Mouse (Mus musculus): ENCODE data around the gene Abcb7. TPM values are rescaled to one million over a fixed set of nuclear protein-coding genes. Genes with fewer than 3 reads are reported as not detected.

Abcb7 gene
- 10 to 100 TPM; 40.3 to 41.7 TPM for total RNA-seq (2021)
- long read RNA-seq, experiment 1, full-length matches to known transcripts = 41 of 357 reads
- long read RNA-seq, experiment 1, partial matches to known transcripts = 2 of 357 reads
- long read RNA-seq, experiment 1, other reads (novel, unspliced or antisense) = 314 of 357 reads
- long read RNA-seq, experiment 2, full-length matches to known transcripts = 15 of 262 reads
- long read RNA-seq, experiment 2, partial matches to known transcripts = 2 of 262 reads
- long read RNA-seq, experiment 2, other reads (novel, unspliced or antisense) = 245 of 262 reads

DNA sequence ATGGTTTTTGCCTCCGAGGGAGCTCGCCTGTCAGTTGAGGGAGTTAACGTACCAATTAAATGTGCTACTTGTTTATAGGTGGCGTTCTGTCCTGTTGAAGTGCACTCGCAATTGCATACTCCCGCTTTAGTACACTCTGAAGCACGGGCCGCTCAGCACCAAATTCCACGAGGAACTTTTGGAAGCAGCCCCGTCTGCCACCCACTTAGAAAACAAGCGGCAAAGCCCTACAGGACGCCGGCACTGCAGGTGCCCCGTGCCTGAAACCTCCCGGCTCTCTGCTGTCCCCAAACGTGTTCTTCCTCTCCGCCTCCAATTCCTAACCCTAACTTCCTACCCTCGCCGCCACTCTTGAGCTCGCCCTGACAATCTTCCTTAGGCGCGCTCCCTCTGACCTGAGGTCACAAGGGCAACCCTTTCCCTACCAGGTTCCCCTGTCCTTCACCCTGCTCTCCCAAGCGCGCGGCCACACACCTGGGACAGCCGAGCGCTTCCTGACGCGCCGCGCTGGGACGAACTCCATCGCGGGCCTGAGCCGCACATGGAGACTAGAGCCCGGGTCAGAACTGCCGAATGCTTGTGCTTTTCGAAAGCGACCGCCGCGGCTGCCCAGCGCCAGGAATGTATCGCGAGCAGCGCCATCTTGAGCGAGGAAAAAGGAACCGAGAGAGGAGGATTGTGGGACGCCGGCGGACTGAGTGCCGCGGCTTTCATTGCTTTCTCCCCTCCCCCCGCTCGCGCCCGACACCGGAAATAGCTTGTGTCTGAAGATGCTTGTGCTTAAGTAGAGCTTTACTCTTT, at the start of gene Abcb7:
Gene Abcb7, minus strand, starts transcription at position 674 of the 801 bp plus-strand sequence.
- DNase-seq (ENCODE audit: low spot score) = peak; percentile 74

DNA sequence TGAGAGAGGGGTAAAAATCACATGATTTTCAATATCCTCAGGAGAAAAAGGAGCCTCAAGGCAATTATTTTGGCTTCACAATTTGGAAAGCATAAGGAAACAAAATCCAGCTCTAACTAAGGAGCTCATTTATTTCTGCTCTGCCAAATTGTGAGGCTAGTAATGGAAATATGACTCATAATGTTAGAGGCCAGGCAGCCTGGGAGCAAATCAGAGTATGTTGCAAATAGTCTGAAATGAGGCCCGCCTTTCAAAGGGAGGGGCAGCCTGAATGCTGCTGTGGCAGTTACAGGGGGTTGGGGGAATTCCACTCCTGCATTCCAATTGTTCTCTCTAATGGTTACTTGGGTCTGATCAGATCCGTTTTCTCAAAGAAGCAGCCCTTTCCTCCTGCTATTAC, 48.1 kb upstream of the Abcb7 start:
- peak; percentile 34 for DNase-seq (ENCODE audit: low spot score)

DNA sequence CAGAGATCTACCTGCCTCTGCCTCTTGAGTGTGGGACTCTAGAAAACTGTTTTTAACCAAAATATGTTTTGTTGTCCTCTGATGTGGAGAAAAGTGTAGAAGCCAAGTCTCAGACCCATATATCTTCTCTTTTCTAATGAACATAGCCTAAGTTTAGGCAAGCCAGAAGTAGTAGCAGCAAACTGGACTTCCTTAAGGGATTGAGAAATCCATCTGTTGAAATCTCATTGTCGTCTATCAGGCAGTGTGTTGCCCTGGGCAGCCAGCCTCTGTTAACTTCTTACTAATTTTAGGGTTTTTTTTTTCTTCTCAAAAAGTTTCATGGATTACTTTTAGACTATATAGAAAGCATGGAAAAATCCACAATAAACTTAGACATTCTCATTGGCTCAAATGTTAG, 38.8 kb upstream of the Abcb7 start:
- no peak for DNase-seq (ENCODE audit: low spot score)

DNA sequence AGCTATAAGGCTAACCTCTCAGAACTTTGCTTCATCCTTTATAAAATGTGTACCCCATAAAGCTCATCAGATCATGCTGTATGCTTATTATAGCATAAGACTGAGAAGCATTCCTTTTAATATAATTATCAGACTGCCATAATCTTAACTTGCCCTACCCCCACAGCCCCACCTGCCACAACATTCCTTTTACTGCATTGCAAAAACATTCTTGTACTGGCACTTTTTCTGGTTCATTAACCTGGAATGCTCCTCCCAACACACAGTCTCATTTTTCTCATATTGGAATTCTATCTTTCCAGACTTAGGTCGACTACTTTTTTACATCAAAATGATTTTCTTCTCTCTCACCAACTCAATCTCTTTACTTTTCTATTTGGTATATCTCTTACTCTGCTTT, 19.8 kb upstream of the Abcb7 start:
- DNase-seq (ENCODE audit: low spot score) = no peak

DNA sequence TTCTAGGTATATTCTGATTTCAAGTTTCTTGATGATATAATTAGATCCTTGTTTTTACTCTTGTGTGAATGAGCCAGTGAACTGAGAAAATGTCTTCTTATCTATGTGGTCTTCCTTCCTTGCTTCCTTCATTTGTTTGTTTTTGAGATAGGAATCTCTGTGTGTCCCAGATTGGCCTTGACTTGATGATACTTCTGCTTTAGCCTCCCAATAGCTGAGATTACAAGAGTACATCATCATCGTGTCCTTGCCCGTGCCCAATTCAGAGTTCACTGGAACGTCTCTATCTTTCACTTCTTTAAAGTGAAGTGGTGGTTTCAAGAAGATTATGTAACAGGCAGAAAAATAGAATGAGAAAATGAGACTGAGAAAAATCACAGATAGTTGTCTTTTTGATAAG, 14.5 kb upstream of the Abcb7 start:
- no peak for DNase-seq (ENCODE audit: low spot score)

DNA sequence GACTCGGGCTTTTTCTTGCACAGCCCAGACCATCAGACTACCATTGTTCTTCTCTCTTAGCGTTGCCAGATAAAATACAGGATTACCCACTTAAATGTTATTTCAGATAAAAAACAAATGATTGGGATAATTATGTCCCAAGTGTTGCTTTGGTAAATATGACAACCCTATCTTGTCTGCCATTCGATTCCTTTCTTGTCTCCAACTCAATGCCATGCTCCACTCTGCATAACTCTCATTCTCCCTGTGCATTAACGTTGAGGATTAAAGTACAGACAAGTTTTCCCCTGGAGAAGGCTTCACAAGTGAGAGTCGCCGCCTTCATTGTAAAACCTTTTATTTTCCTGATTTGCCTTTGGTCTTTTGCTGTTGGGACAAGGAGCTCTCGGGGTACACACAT, 339 bp upstream of the Abcb7 start:
- DNase-seq (ENCODE audit: low spot score) = no peak

DNA sequence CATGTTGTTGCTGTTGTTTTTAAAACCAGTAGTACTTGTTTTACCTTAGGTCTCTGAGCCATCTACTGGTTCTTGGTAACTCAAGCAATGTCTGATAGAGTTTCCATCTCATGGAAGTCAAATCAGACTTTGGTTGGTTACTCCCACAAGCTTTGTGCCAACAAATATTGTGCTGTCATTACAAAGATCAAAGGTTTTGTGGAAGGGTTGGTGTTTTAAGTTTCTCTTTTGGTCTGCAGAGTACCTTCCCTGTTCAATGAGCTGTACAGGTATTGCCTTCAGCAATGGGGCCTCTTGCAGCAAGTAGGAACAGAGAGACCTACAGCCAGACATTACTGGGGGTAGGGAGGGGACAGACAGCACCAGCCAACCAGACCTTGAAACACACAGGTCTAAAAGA, 5.5 kb downstream of the Abcb7 start:
- no peak for DNase-seq (ENCODE audit: low spot score)

DNA sequence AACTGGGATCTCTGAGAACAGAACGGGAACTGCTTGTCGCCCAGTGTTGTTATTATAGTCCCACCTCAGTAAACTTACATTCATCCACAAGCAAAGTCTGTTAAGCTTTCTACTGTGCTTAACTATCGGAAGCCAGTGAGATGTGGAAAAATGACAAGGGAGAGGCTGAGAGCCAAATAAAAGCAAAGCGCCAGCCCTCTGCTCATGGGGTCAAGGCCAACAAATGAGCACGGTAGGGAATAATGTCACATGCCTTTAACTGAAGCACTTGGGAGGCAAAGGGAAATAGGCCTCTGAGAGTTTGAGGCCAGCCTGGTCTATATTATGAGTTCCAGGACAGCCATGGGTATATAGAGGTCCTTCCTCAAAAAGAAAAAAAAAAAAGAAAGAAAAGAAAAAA, 11.2 kb downstream of the Abcb7 start:
- no peak for DNase-seq (ENCODE audit: low spot score)

DNA sequence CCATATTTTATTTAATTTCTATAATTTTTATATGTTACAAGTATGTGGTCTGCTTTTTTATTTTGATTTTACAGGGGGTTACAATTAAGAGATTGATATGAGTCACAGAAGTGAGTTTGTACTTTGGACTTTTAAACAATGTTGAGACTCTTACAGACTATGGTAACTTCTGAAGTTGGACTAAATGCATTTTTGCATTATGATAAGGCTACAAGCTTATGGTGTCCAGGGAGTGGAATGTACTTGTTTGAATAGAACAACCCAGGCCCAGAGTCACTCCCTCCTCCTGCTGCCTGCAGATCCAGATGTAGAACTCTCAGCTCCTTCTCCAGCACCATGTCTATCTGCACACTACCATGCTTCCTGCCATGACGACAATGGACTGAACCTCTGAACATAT, 12.5 kb downstream of the Abcb7 start:
- DNase-seq (ENCODE audit: low spot score) = no peak

DNA sequence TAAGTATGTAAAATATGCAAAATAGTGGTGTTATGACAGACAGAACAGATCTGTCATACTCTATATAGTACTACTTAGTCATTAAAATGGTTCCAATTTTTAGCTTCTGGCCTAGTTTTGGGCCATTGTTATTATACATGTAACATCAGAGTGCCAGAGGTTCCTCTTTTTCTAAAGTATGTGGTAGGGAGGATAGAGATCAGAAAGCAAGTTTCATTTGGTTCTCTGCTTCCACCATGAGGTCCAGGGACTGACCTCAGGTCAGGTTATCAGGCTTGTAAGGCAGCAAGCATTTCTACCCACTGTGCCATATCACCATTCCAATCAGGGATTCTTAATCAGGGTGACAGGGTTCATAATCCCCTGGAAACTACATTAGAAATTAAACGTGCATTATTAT, 16.1 kb downstream of the Abcb7 start:
- no peak for DNase-seq (ENCODE audit: low spot score)

DNA sequence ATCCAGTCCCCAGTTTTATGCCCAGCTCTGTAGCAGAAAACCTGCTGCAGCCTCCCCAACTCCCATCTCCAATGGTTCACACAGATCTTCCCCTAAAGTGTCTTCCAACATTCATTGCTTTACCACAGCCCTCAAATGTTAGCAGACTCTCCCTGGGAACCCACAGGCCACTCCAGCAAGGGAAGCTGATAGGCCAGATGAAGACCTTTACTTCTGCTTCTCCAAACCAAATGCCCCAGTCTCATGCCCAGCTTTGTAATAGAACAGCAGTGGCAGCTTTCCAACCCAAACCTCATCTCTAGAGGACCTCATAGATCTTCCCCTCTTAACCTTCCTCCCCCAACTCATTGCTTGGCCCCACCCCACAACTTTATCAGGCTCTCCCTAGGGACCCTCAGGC, 54.0 kb downstream of the Abcb7 start:
- no peak for DNase-seq (ENCODE audit: low spot score)

DNA sequence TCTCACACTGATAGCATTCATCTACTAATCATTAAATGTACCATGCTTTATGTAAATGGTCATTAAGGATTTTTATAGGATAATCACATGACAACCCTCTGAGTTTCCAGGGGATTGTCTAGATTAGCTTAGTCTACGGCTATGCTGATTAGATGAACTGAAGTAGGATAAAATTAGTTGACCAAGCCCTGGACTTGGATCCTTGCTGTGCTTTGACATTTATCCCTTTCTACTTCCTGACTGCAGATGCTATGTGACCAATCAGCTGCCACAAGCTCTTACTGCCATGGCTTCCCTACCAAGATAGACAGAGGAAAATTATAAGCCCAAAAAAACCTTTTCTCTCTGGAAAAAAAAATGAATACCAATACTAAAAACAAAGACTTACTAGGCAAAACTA, 57.8 kb downstream of the Abcb7 start:
- DNase-seq (ENCODE audit: low spot score) = no peak

DNA sequence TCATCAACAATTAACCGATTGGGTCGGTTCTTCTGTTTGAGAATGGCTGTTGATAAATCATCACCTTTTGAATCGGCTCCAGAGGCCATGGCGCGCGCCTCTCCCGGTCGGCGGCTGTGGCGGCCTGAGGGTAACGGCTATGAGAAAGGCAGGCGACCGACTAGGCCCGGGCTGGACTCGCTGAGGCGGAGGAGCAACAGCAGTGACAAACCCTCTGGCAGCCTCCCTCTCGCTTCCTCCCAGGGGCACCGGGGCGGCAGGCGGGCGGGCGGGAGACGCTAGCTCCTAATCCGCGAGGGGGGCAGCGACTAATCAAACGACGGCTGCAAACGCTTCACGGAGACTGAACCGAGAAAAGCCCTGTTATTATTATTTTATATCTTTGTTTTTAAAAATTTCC, 65.5 kb downstream of the Abcb7 start:
- peak; percentile 4 for DNase-seq (ENCODE audit: low spot score)

DNA sequence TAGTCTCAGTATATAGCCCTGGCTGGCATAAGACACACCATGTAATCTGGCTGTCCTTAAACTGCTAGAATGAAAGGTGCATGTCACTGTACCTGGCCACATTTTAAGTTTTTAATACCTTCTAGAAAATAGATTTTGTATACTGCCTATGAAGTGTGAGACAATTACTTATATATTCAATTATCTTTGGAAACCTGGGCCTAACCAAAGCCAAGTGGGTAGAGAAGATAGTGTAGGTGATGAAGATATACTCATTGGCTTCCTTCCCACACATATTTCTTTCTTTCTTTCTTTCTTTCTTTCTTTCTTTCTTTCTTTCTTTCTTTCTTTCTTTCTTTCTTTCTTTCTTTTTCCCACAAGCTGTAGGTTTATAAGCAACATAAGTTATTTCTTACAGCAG, 121.9 kb downstream of the Abcb7 start:
- no peak for DNase-seq (ENCODE audit: low spot score)

DNA sequence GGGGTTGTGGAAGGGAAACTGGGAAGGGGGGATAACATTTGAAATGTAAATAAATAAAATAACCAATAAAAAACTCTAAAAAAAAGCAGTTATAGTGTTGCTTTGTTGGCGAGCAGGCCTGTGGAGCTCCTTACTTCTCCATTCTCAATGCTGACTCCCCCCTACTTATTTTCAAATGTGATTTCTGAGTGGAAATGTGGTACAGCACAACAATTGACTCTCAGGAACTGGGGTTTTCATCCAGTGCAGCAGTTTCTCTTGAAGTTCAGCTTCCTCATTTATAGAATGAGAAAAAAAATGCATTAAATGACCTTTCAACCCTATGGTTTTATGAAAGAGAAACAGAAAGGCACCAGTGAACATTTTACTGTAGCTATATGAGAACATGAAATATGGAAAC, 133.8 kb downstream of the Abcb7 start:
- no peak for DNase-seq (ENCODE audit: low spot score)

DNA sequence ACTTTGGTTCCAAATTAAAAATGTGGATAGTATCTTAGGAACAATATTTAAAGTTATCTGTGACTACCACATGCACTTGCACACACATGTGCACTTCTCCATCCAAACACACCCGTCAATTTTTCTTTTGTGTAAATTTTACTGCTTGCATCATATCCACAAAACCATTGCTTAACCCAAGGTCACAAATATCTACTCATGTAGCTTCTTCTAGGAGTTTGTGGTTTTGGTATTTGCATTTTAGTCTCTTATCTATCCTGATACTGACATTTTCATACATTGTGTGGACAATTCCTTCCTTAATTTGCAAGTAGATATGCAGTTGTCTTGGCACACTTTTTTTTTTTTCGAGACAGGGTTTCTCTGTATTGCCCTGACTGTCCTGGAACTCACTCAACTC, 149.3 kb downstream of the Abcb7 start:
- no peak for DNase-seq (ENCODE audit: low spot score)

DNA sequence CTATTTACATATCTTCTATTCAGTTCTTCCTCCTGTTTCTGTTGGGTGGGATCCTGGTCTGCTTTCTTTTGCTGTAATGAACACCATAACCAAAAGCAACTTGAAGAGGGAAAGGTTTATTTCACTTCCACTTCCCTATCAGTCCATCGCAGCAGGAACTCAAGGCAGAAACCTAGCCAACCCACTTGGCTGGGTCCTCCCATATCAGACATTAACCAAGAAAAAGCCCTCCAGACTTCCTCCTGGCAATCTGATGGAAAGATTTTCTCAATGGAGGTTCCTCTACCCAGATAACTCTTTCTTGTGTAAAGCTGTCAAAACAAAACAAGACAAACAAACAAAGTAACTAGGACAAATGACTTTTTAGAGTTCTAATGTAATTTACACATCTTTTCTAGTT, 151.2 kb downstream of the Abcb7 start:
- DNase-seq (ENCODE audit: low spot score) = no peak

DNA sequence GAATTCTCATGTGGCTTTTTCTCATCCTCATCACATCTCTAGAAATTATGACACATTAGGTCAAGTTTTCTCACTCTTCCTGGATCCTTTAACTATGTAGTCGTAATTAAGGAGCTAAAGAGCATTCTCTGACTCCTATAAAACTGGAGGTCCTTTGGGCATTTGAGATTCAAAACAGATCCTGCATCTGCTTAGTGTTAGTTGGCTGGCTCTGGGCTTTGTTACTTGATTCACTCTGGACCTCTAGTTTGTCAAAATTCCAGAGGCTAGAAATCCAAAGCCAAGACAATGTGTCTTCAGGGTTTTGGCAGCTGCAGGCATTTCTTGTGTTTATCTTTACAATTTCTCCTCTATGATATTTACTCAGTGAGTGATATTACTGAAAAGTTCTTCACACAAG, 157.1 kb downstream of the Abcb7 start:
- no peak for DNase-seq (ENCODE audit: low spot score)

Other genes starting within 250 kb of the Abcb7 start
- under 1 TPM in 1 of 2 experiments, not detected in 1; 0.02 TPM for gene Nexmif, start 212.7 kb downstream of the Abcb7 start, total RNA-seq (2021)
- 10 to 100 TPM; 10.2 to 11.1 TPM for gene Uprt, start 69.0 kb upstream of the Abcb7 start, total RNA-seq (2021)

Measured in gastrocnemius, adult 18-20 months (tissue).